Mouse (Mus musculus) spleen, postnatal 10 days (tissue): ENCODE data around the gene Zdhhc21.

Experiments
- DNase-seq, 2 experiments: peaks; one replicate each; pipeline ENCODE4 v3.0.0; 2021 to 2022; ENCODE audit warnings: low spot score in 2 of 2

Zdhhc21 gene

GRCm38 (mm10) chr4:82859131-82860125 is at the start of gene Zdhhc21:
TSS of gene Zdhhc21 (minus strand) at chr4:82859958.
- DNase-seq, result peak; percentile 60 to 77

GRCm38 (mm10) chr4:82895227-82895626 is 35.5 kb upstream of the Zdhhc21 start:
- DNase-seq, result no peak

- no peak for DNase-seq
Observed at GRCm38 (mm10) chr4:82892247-82892646, 32.5 kb upstream of the Zdhhc21 start.

GRCm38 (mm10) chr4:82891566-82891965 is 31.8 kb upstream of the Zdhhc21 start:
- DNase-seq, result no peak

- DNase-seq, result no peak
Observed at GRCm38 (mm10) chr4:82891049-82891448, 31.3 kb upstream of the Zdhhc21 start.

GRCm38 (mm10) chr4:82890585-82890984 is 30.8 kb upstream of the Zdhhc21 start:
- no peak for DNase-seq

- DNase-seq, result no peak
Observed at GRCm38 (mm10) chr4:82886148-82886547, 26.4 kb upstream of the Zdhhc21 start.

- no peak for DNase-seq
Observed at GRCm38 (mm10) chr4:82885535-82885913, 25.8 kb upstream of the Zdhhc21 start.

GRCm38 (mm10) chr4:82884636-82885534 is 25.1 kb upstream of the Zdhhc21 start, which contains the start of gene Cer1:
TSS of gene Cer1 (minus strand) at chr4:82885148.
- no peak for DNase-seq

- no peak for DNase-seq
Observed at GRCm38 (mm10) chr4:82882500-82882899, 22.7 kb upstream of the Zdhhc21 start.

- no peak for DNase-seq
Observed at GRCm38 (mm10) chr4:82881366-82881765, 21.6 kb upstream of the Zdhhc21 start.

- no peak for DNase-seq
Observed at GRCm38 (mm10) chr4:82880243-82880642, 20.5 kb upstream of the Zdhhc21 start.

GRCm38 (mm10) chr4:82879152-82879551 is 19.4 kb upstream of the Zdhhc21 start:
- no peak for DNase-seq

GRCm38 (mm10) chr4:82876656-82877055 is 16.9 kb upstream of the Zdhhc21 start:
- no peak for DNase-seq

- DNase-seq, result no peak
Observed at GRCm38 (mm10) chr4:82875532-82875931, 15.8 kb upstream of the Zdhhc21 start.

GRCm38 (mm10) chr4:82874791-82875190 is 15.0 kb upstream of the Zdhhc21 start:
- no peak for DNase-seq

GRCm38 (mm10) chr4:82872548-82872947 is 12.8 kb upstream of the Zdhhc21 start:
- DNase-seq, result no peak

- no peak for DNase-seq
Observed at GRCm38 (mm10) chr4:82872121-82872520, 12.4 kb upstream of the Zdhhc21 start.

GRCm38 (mm10) chr4:82870931-82871330 is 11.2 kb upstream of the Zdhhc21 start:
- no peak for DNase-seq

GRCm38 (mm10) chr4:82867731-82868445 is 8.1 kb upstream of the Zdhhc21 start:
- DNase-seq, result no peak

- no peak for DNase-seq
Observed at GRCm38 (mm10) chr4:82867111-82867510, 7.4 kb upstream of the Zdhhc21 start.
